24 mouse cellular contexts compared by ENCODE assay signal in genomic region chr2:66100239-66100638, GRCm38 (mm10). TPM values are rescaled to one million over a fixed set of nuclear protein-coding genes. Genes with fewer than 3 reads are reported as not detected.
DNase-seq lines count a peak whose midpoint lies in the region; ATAC-seq and TF ChIP-seq lines count a peak whose summit lies in the region.
"Had no signal": no experiment of that assay in that cellular context is flagged by ENCODE, and none has a peak within 500 bp of the region (broad histone marks: within the 10 kb centered on the region; RNA-seq: fewer than 3 reads in every experiment).

No protein-coding gene starts in this region.

- TF ChIP-seq EP300 in CH12.LX (IDR thresholded peaks at IDR 0.05; ENCODE audit: low read length): no peak

- no peaks in the 10 kb centered on the region for H3K9me3 ChIP-seq in hindbrain, embryonic 15.5 days
- no peaks in the 10 kb centered on the region for H3K9me3 ChIP-seq in hindbrain, embryonic 14.5 days (ENCODE audit: control insufficient read depth, low read length)
- H3K9me3 ChIP-seq in CH12.LX (replicated peaks; ENCODE audit: low read length): peaks cover 16% of the 10 kb centered on the region
- no peaks in the 10 kb centered on the region for H3K9me3 ChIP-seq in neural tube, embryonic 12.5 days
- H3K9me3 ChIP-seq: hindbrain, embryonic 10.5 days; limb, embryonic 10.5 days; limb, embryonic 15.5 days; liver, embryonic 13.5 days had no signal

- H3K4me1 ChIP-seq in hindbrain, embryonic 15.5 days (replicated peaks): peaks cover 8% of the 10 kb centered on the region
- H3K4me1 ChIP-seq in hindbrain, embryonic 14.5 days (replicated peaks; ENCODE audit: control insufficient read depth, insufficient read depth, low read length): no peaks in the 10 kb centered on the region
- peaks cover 0 to 6% of the 10 kb centered on the region in 2 experiments; a peak in 1 of 4 replicates for H3K4me1 ChIP-seq in CH12.LX (ENCODE audit: control insufficient read depth in 1 of 2, insufficient read depth in 2 of 2)
- H3K4me1 ChIP-seq in neural tube, embryonic 12.5 days: peaks cover 8% of the 10 kb centered on the region; the same call in 1 of the 2 replicates
- H3K4me1 ChIP-seq: limb, embryonic 15.5 days; liver, embryonic 13.5 days; megakaryocyte, embryonic 14.5 days had no signal

- H3K79me2 ChIP-seq in CH12.LX (replicated peaks; ENCODE audit: control insufficient read depth, extremely low read depth, insufficient read depth, poor library complexity, severe bottlenecking): no peaks in the 10 kb centered on the region

- TF ChIP-seq CTCF in layer of hippocampus, adult 2 months (conservative IDR thresholded peaks at IDR 0.05): 0 out of 2 replicates have a peak, but pooled peaks have one; percentile 8
- TF ChIP-seq CTCF in CH12.LX (conservative IDR thresholded peaks at IDR 0.05 in 1 of 2, IDR thresholded peaks at IDR 0.05 in 1 of 2; ENCODE audit: low read depth in 2 of 2, low read length in 2 of 2): no peak

- no peak for TF ChIP-seq RAD21 in CH12.LX (IDR thresholded peaks at IDR 0.05; ENCODE audit: low read depth, low read length)

- in situ Hi-C loops in CH12.LX (cut with MboI; ENCODE audit: low pct_ligation_motif_present, low pct_unique_long_range_greater_than_20kb, low sequenced_read_pairs): no loop called here

- no peak overlapping the region for H3K9ac ChIP-seq in hindbrain, embryonic 15.5 days
- H3K9ac ChIP-seq in hindbrain, embryonic 14.5 days: no peak overlapping the region
- H3K9ac ChIP-seq in CH12.LX (ENCODE audit: insufficient read depth, low read depth): no peak overlapping the region
- H3K9ac ChIP-seq in neural tube, embryonic 12.5 days: no peak overlapping the region
- H3K9ac ChIP-seq: limb, embryonic 15.5 days; liver, embryonic 13.5 days had no signal

- no peak for ATAC-seq in hindbrain, embryonic 15.5 days (ENCODE audit: low FRiP score, low read depth)
- no peak for ATAC-seq in hindbrain, embryonic 14.5 days (ENCODE audit: low FRiP score)
- 0 out of 2 replicates have a peak, but pooled peaks have one; percentile 19 for ATAC-seq in neural tube, embryonic 12.5 days (ENCODE audit: low FRiP score, low read depth)
- ATAC-seq: forebrain, embryonic 14.5 days; lung, postnatal 0 days had no signal

- H3K27me3 ChIP-seq in hindbrain, embryonic 15.5 days: no peaks in the 10 kb centered on the region
- H3K27me3 ChIP-seq in hindbrain, embryonic 14.5 days (ENCODE audit: control insufficient read depth, insufficient read depth, low read length): no peaks in the 10 kb centered on the region
- H3K27me3 ChIP-seq in CH12.LX (replicated peaks): no peaks in the 10 kb centered on the region
- H3K27me3 ChIP-seq in neural tube, embryonic 12.5 days (replicated peaks): no peaks in the 10 kb centered on the region
- H3K27me3 ChIP-seq: limb, embryonic 15.5 days; liver, embryonic 13.5 days; megakaryocyte, embryonic 14.5 days had no signal

- H3K4me2 ChIP-seq in hindbrain, embryonic 15.5 days: 0 out of 2 replicates have a peak overlapping the region, but pooled peaks have one; percentile 3
- H3K4me2 ChIP-seq in hindbrain, embryonic 14.5 days (replicated peaks): no peak overlapping the region
- no peak overlapping the region for H3K4me2 ChIP-seq in CH12.LX (ENCODE audit: insufficient read depth, low read depth, poor library complexity, severe bottlenecking)
- H3K4me2 ChIP-seq in neural tube, embryonic 12.5 days (replicated peaks): 0 out of 2 replicates have a peak overlapping the region, but pooled peaks have one; percentile 5
- H3K4me2 ChIP-seq: limb, embryonic 15.5 days; liver, embryonic 13.5 days had no signal

- TF ChIP-seq POLR2A in CH12.LX (IDR thresholded peaks at IDR 0.05; ENCODE audit: low read depth, low read length): no peak

- H3K27ac ChIP-seq in hindbrain, embryonic 15.5 days (replicated peaks): no peak overlapping the region
- H3K27ac ChIP-seq in hindbrain, embryonic 14.5 days: no peak overlapping the region
- H3K27ac ChIP-seq in layer of hippocampus, adult 2 months: no peak overlapping the region
- no peak overlapping the region for H3K27ac ChIP-seq in CH12.LX (ENCODE audit: insufficient read depth, low read depth)
- no peak overlapping the region for H3K27ac ChIP-seq in neural tube, embryonic 12.5 days
- H3K27ac ChIP-seq: hindbrain, embryonic 10.5 days; limb, embryonic 10.5 days; limb, embryonic 15.5 days; liver, embryonic 13.5 days had no signal

- dilution Hi-C loops in CH12.LX (cut with MboI; ENCODE audit: extremely low pct_ligation_motif_present, extremely low pct_unique_long_range_greater_than_20kb, low sequenced_read_pairs): no loop called here

- 61% methylated on average over 7 of the region's 7 CpGs for whole genome bisulfite sequencing in hindbrain, embryonic 15.5 days
- 51% methylated on average over 7 of the region's 7 CpGs for WGBS in hindbrain, embryonic 14.5 days
- 49% methylated on average over 7 of the region's 7 CpGs for WGBS in neural tube, embryonic 12.5 days

- H3K36me3 ChIP-seq in hindbrain, embryonic 15.5 days: no peaks in the 10 kb centered on the region
- H3K36me3 ChIP-seq in hindbrain, embryonic 14.5 days (replicated peaks; ENCODE audit: control insufficient read depth, insufficient read depth): no peaks in the 10 kb centered on the region
- H3K36me3 ChIP-seq in CH12.LX (replicated peaks in 1 of 2; ENCODE audit: control insufficient read depth in 1 of 2, insufficient read depth in 1 of 2, low read length in 1 of 2): no peaks in the 10 kb centered on the region
- H3K36me3 ChIP-seq in neural tube, embryonic 12.5 days: no peaks in the 10 kb centered on the region
- H3K36me3 ChIP-seq: hindbrain, embryonic 10.5 days; limb, embryonic 10.5 days; limb, embryonic 15.5 days; liver, embryonic 13.5 days had no signal

- H3K4me3 ChIP-seq in hindbrain, embryonic 15.5 days: no peak overlapping the region
- no peak overlapping the region for H3K4me3 ChIP-seq in hindbrain, embryonic 14.5 days (replicated peaks; ENCODE audit: low read length)
- H3K4me3 ChIP-seq in layer of hippocampus, adult 2 months: no peak overlapping the region
- H3K4me3 ChIP-seq in CH12.LX (replicated peaks in 1 of 3; ENCODE audit: low read depth in 2 of 3, low read length in 2 of 3, poor library complexity in 1 of 3): no peak overlapping the region
- H3K4me3 ChIP-seq in neural tube, embryonic 12.5 days: no peak overlapping the region
- H3K4me3 ChIP-seq: hindbrain, embryonic 10.5 days; limb, embryonic 10.5 days; limb, embryonic 15.5 days; liver, embryonic 13.5 days; megakaryocyte, embryonic 14.5 days had no signal

- DNase-seq in hindbrain, embryonic 14.5 days (ENCODE audit: low spot score): no peak
- DNase-seq in layer of hippocampus, adult 2 months (ENCODE audit: low spot score in 2 of 2): no peak
- no peak for DNase-seq in layer of hippocampus, postnatal 25 days (ENCODE audit: extremely low spot score in 1 of 2, low spot score in 1 of 2)
- no peak for DNase-seq in CH12.LX (ENCODE audit: extremely low read depth)
- DNase-seq in cerebellum, adult 9-11 months: no peak
- DNase-seq: adrenal gland, postnatal 14 days; cerebellum, adult 11-12 months; gastrocnemius, postnatal 14 days; heart, postnatal 14 days; kidney, adult 2 months; liver, embryonic 13.5 days; lung, adult 18-20 months; lung, postnatal 4 days; right cerebral cortex, postnatal 4 days; thymus, adult 2 months; thymus, postnatal 36 days had no signal

TF ChIP-seq in CH12.LX, 34 proteins besides CTCF, POLR2A, EP300 and RAD21:
- TF ChIP-seq MAFK (IDR thresholded peaks at IDR 0.05; ENCODE audit: insufficient replicate concordance, low read length) (peak; percentile 84), CHD2 (IDR thresholded peaks at IDR 0.05; ENCODE audit: low read length) (no peak), MXI1 (IDR thresholded peaks at IDR 0.05; ENCODE audit: low read depth, low read length) (no peak)

RNA-seq across cellular contexts. Expression of gene Galnt3, which starts 24.6 kb away (rescaled TPM):
- 0.65 and 0.77 TPM in 2 replicates for polyA plus RNA-seq in hindbrain, embryonic 15.5 days (2015; fragmentation: Nextera tagmentation; extraction: Ambion mirVana)
- 0.70 and 1.4 TPM in 2 replicates for polyA plus RNA-seq in hindbrain, embryonic 14.5 days (2014; fragmentation: Nextera tagmentation; extraction: Ambion mirVana)
- 1 to 10 TPM; 5.2 to 5.9 TPM for total RNA-seq in layer of hippocampus, adult 2 months (2021)
- 1 to 10 TPM; 4.3 to 7.8 TPM for total RNA-seq in layer of hippocampus, postnatal 25 days (2021)
- total RNA-seq in CH12.LX (2012; rRNA removed): 0.17 and 0.76 TPM in 2 replicates
- total RNA-seq in CH12.LX (2014; rRNA removed): 0.34 and 0.55 TPM in 2 replicates
- not detected in 2 replicates for polyA plus RNA-seq in CH12.LX (2012; ENCODE audit: insufficient read length, low read depth)
- polyA plus RNA-seq in neural tube, embryonic 12.5 days (2016; fragmentation: Nextera tagmentation; extraction: Ambion mirVana): 0.70 and 1.0 TPM in 2 replicates
- total RNA-seq: gastrocnemius, postnatal 14 days had no signal

Comparison
In these comparisons a context has a peak if more than half of its experiments do, and no peak if none do; other contexts are left out.
1. H3K4me2 ChIP-seq: peak in hindbrain, embryonic 15.5 days (single experiment) and neural tube, embryonic 12.5 days (single experiment); none in hindbrain, embryonic 14.5 days (single experiment) and CH12.LX (single experiment).